Mouse (Mus musculus) lung, postnatal 0 days (tissue): ENCODE results near the gene Dnajc5. TPM values are rescaled to one million over a fixed set of nuclear protein-coding genes. Genes with fewer than 3 reads are reported as not detected.
A peak's percentile ranks its signal among the peaks of the same experiment; 100 is the strongest.

Experiments used
- ATAC-seq: fragments of 200-750 bp; cut with Nextera tagmentation; 2 replicates; pipeline ENCODE4 v1.8.0; 2017; ENCODE audit warnings: moderate library complexity
- DNase-seq: peaks from one replicate; pipeline ENCODE4 v3.0.0-alpha.2; 2016; ENCODE audit warnings: low spot score
- H3K27ac ChIP-seq: fragments of 300-500 bp; sonication (generic); 2 replicates; pipeline ENCODE4 v1.5.1; 2014; ENCODE audit warnings: antibody characterized with exemption, mild to moderate bottlenecking, low read length, mixed read lengths
- H3K27me3 ChIP-seq: fragments of 300-500 bp; sonication (generic); replicated peaks from 2 replicates; pipeline ENCODE4 v1.6.1; 2014; ENCODE audit warnings: low read length, mixed read lengths; ENCODE audit not compliant: insufficient read depth
- H3K36me3 ChIP-seq: fragments of 300-500 bp; sonication (generic); 2 replicates; pipeline ENCODE4 v1.6.1; 2014; ENCODE audit warnings: low read length, mixed read lengths; ENCODE audit not compliant: insufficient read depth
- H3K4me1 ChIP-seq: fragments of 300-500 bp; sonication (generic); 2 replicates; pipeline ENCODE4 v1.6.1; 2014; ENCODE audit warnings: antibody characterized with exemption, low read depth, low read length, mixed read lengths; ENCODE audit not compliant: insufficient read depth
- H3K4me2 ChIP-seq: fragments of 300-500 bp; sonication (generic); replicated peaks from 2 replicates; pipeline ENCODE4 v1.6.1; 2014; ENCODE audit warnings: low read depth, mild to moderate bottlenecking, low read length, moderate library complexity, mixed read lengths
- H3K4me3 ChIP-seq: fragments of 300-500 bp; sonication (generic); 2 replicates; pipeline ENCODE4 v1.5.1; 2014; ENCODE audit warnings: low read depth, low read length
- H3K9ac ChIP-seq: fragments of 300-500 bp; sonication (generic); replicated peaks from 2 replicates; pipeline ENCODE4 v1.6.1; 2014; ENCODE audit warnings: low read depth, mild to moderate bottlenecking
- H3K9me3 ChIP-seq: fragments of 300-500 bp; sonication (generic); 2 replicates; pipeline ENCODE4 v1.6.1; 2016; ENCODE audit warnings: low read length, mixed read lengths
- CTCF ChIP-seq: IDR thresholded peaks from 2 replicates; pipeline ENCODE4 v1.5.1; 2016; ENCODE audit warnings: antibody characterized with exemption, mild to moderate bottlenecking
- EP300 ChIP-seq: IDR thresholded peaks from 2 replicates; pipeline ENCODE4 v1.6.1; 2016; ENCODE audit warnings: antibody characterized with exemption, mild to moderate bottlenecking, control low read depth
- WGBS: fragments of 180-500 bp; shearing (Covaris S2); extraction: QIAGEN DNeasy Blood & Tissue Kit; methylation state at CpG from one replicate; pipeline ENCODE4 v1.1.7; 2014; 5-methylcytosine and 5-hydroxymethylcytosine counted together
- polyA plus RNA-seq: library from polyadenylated mRNA; unstranded; fragments of >200 nt; fragmentation: Nextera tagmentation; extraction: Ambion mirVana; gene quantifications from 2 replicates; pipeline ENCODE4 v1.2.1, GENCODE M21; 2015

Dnajc5 gene
- polyA plus RNA-seq, 1 experiment from 2014 or later = 57.2 TPM

DNA sequence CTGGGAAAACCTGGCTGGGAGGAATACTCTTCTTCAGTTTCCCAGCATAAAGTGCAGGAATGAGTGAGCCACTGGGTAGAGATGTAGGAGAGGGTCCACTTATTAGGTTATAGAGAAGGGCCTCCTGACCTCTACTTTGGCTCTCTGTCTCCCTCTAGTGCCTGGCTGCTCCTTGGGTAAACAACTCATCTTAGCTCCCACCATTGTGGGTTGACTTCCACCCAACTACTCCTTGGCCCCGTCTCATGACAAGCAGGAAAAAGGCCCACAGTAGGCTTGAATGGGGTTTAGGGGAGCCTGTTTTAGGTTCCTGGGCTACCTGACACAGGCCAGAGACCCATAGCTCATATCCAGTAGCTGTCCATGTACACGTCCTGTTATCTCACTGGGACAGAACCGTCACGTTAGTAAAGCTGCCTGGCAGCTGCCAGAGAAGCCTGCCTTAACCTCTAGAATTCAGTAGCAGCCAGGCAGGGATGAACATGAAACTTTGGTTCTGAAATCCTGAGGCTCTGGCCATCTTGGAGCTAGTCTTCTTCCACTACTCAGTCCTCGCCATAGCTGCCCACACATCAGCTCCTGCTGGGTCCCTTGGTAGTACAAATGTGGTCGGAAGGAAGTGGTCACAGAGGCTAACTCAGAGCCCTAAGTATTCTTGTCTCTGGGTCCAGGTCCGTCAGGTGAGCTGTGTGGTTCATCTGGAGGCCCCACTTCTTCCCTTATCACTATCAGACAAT is 48.2 kb downstream of the Dnajc5 start:
- peak; percentile 64 for ATAC-seq
- peak; percentile 65 for DNase-seq
- H3K9ac ChIP-seq = no peak overlapping the region
- no peak overlapping the region for H3K27ac ChIP-seq
- no peaks in the 10 kb centered on the region for H3K9me3 ChIP-seq
- WGBS = 60% methylated on average over 7 of the region's 7 CpGs
- TF ChIP-seq CTCF (peak; percentile 78), EP300 (no peak)
- no peak overlapping the region for H3K4me3 ChIP-seq
- H3K4me2 ChIP-seq = no peak overlapping the region
- no peaks in the 10 kb centered on the region for H3K27me3 ChIP-seq
- H3K4me1 ChIP-seq = no peaks in the 10 kb centered on the region
- peaks cover 9% of the 10 kb centered on the region; the same call in 1 of the 2 replicates for H3K36me3 ChIP-seq

DNA sequence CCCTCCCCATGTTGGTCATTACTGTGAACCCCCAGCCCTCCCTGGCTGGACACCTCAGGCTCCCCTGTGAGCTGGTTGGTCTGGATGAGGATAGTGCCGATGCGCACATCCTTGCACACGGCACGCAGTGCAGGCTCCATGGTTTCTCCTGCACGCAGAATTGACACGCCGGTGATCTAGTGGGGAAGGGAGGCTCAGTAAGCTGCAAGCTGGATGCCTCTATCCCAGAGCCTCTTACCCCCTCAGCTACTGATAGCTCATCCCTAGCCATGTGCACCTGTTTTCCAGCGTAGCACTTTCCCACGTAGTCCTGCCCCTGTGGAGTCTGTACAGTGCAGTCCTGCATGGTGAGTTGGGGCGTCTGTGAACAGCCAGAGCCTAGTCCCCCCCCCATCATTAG is 49.6 kb downstream of the Dnajc5 start:
- H3K4me3 ChIP-seq = no peak overlapping the region
- no peak overlapping the region for H3K4me2 ChIP-seq
- no peak overlapping the region for H3K9ac ChIP-seq
- H3K27me3 ChIP-seq = no peaks in the 10 kb centered on the region
- DNase-seq (no peak), ATAC-seq (no peak)
- 94% methylated on average over 10 of the region's 10 CpGs for WGBS
- H3K36me3 ChIP-seq = peaks cover 18% of the 10 kb centered on the region; the same call in 1 of the 2 replicates
- no peak overlapping the region for H3K27ac ChIP-seq
- TF ChIP-seq EP300 (no peak), CTCF (no peak)
- H3K9me3 ChIP-seq = no peaks in the 10 kb centered on the region
- no peaks in the 10 kb centered on the region for H3K4me1 ChIP-seq

DNA sequence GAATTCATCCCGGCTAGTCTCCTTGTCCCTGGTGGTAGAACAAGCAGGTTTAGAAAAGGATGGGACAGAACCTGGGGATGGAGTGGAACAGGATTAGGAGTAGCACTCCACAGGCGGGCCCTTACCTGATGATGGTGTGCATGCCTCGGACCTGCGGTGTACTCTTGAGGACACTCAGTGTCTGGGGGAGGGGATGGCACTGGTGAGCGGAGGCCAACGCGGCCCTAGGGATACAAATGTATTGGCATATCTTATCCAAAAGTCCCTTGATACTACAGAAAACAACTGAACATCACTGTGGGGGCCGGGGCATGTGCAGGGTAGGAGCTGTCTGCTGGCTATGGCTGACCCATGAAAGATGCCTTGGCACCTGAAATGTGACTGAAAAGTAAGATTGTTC is 50.1 kb downstream of the Dnajc5 start:
- H3K27ac ChIP-seq = no peak overlapping the region
- no peaks in the 10 kb centered on the region for H3K9me3 ChIP-seq
- H3K4me2 ChIP-seq = no peak overlapping the region
- H3K9ac ChIP-seq = no peak overlapping the region
- WGBS = 78% methylated on average over 8 of the region's 8 CpGs
- H3K27me3 ChIP-seq = no peaks in the 10 kb centered on the region
- peaks cover 18% of the 10 kb centered on the region; the same call in 1 of the 2 replicates for H3K36me3 ChIP-seq
- ATAC-seq (no peak), DNase-seq (no peak)
- H3K4me3 ChIP-seq = no peak overlapping the region
- H3K4me1 ChIP-seq = no peaks in the 10 kb centered on the region
- TF ChIP-seq CTCF (no peak), EP300 (no peak)

DNA sequence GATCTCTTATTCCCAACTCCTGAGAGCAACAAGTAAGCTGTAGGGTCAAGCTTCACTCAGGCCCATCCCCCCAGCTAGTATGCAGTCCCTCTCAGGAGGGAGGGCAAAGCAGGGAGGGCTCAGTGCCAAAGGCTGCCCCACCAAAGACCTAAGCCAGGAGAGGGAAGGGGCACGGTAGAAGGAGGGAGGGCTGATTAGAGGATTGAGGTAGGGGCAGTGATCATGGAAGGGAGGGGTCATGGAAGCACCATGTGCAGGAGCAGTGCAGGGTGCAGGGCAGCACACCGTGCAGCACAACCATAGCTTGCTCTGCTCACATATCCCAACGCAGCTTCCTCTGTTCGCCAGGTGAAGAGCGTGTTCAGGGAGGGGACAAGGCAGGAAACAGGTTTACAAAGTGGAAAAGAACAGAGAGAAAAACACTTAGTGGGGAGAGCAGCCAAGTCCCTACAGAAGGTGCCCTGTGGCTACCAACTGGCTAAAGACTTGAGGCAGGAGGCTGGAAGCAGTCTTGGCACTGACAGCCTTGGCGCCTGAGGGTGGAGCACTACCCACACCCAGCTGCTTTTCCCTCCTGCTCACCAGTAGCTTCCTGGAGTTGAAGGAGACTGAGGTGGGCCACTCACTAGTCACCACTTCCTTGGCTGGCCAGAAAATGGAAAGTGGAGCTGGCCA is 50.8 kb downstream of the Dnajc5 start:
- DNase-seq (no peak), ATAC-seq (no peak)

GRCm38 (mm10) chr2:181571941-181572670 is 51.8 kb downstream of the Dnajc5 start:
- 92% methylated on average over 11 of the region's 11 CpGs for WGBS
- no peak overlapping the region for H3K4me2 ChIP-seq
- DNase-seq = no peak
- no peak for ATAC-seq
- peaks cover 18% of the 10 kb centered on the region; the same call in 1 of the 2 replicates for H3K36me3 ChIP-seq
- no peaks in the 10 kb centered on the region for H3K9me3 ChIP-seq
- H3K4me1 ChIP-seq = no peaks in the 10 kb centered on the region
- TF ChIP-seq CTCF = no peak
- no peak for TF ChIP-seq EP300
- H3K27me3 ChIP-seq = no peaks in the 10 kb centered on the region
- no peak overlapping the region for H3K4me3 ChIP-seq
- no peak overlapping the region for H3K27ac ChIP-seq
- no peak overlapping the region for H3K9ac ChIP-seq

More for the DNA sequence above, 50.8 kb downstream of the Dnajc5 start:
- H3K9me3 ChIP-seq = no peaks in the 10 kb centered on the region
- TF ChIP-seq EP300 (no peak), CTCF (no peak)
- no peaks in the 10 kb centered on the region for H3K27me3 ChIP-seq
- no peak overlapping the region for H3K27ac ChIP-seq
- WGBS = 55% methylated on average over 6 of the region's 6 CpGs
- peaks cover 18% of the 10 kb centered on the region; the same call in 1 of the 2 replicates for H3K36me3 ChIP-seq
- H3K4me3 ChIP-seq = no peak overlapping the region
- no peaks in the 10 kb centered on the region for H3K4me1 ChIP-seq
- H3K4me2 ChIP-seq = no peak overlapping the region
- H3K9ac ChIP-seq = no peak overlapping the region
